Mouse (Mus musculus): Measurements from ENCODE around the gene Ttc28.
A peak's percentile ranks its signal among the peaks of the same experiment; 100 is the strongest.
"Not testable (repeated sequence)": the region's sequence is repeated elsewhere in the genome, so short reads cannot be mapped to it uniquely, and the experiment has no call there.

The Ttc28 gene

GRCm38 (mm10) chr5:111243447-111244040, 363.9 kb downstream of the Ttc28 start:
- DNase-seq (ENCODE audit: low spot score) = no peak

GRCm38 (mm10) chr5:111244061-111244460, 364.5 kb downstream of the Ttc28 start:
- DNase-seq (ENCODE audit: low spot score) = no peak

- DNase-seq (ENCODE audit: low spot score) = no peak
These were observed 368.1 kb downstream of the Ttc28 start for GRCm38 (mm10) chr5:111247571-111248265.

- no peak for DNase-seq (ENCODE audit: low spot score)
These were observed 372.5 kb downstream of the Ttc28 start for GRCm38 (mm10) chr5:111252147-111252546.

GRCm38 (mm10) chr5:111254362-111254761, 374.8 kb downstream of the Ttc28 start:
- no peak for DNase-seq (ENCODE audit: low spot score)

GRCm38 (mm10) chr5:111254781-111255180, 375.2 kb downstream of the Ttc28 start:
- no peak for DNase-seq (ENCODE audit: low spot score)

- DNase-seq (ENCODE audit: low spot score) = no peak
These were observed 376.6 kb downstream of the Ttc28 start for GRCm38 (mm10) chr5:111256181-111256580.

- DNase-seq (ENCODE audit: low spot score) = peak; percentile 24
These were observed 377.5 kb downstream of the Ttc28 start for GRCm38 (mm10) chr5:111257127-111257526.

- not testable (repeated sequence) for DNase-seq (ENCODE audit: low spot score)
These were observed 381.6 kb downstream of the Ttc28 start for GRCm38 (mm10) chr5:111261162-111261561.

GRCm38 (mm10) chr5:111261733-111262573, 382.4 kb downstream of the Ttc28 start:
- DNase-seq (ENCODE audit: low spot score) = peak; percentile 64

GRCm38 (mm10) chr5:111262574-111263239, 383.1 kb downstream of the Ttc28 start:
- DNase-seq (ENCODE audit: low spot score) = peak; percentile 62

GRCm38 (mm10) chr5:111263370-111263769, 383.8 kb downstream of the Ttc28 start:
- no peak for DNase-seq (ENCODE audit: low spot score)

- DNase-seq (ENCODE audit: low spot score) = no peak
These were observed 384.9 kb downstream of the Ttc28 start for GRCm38 (mm10) chr5:111264488-111264887.

GRCm38 (mm10) chr5:111266658-111267057, 387.1 kb downstream of the Ttc28 start:
- no peak for DNase-seq (ENCODE audit: low spot score)

GRCm38 (mm10) chr5:111267100-111267499, 387.5 kb downstream of the Ttc28 start:
- DNase-seq (ENCODE audit: low spot score) = no peak

GRCm38 (mm10) chr5:111268852-111269251, 389.2 kb downstream of the Ttc28 start:
- no peak for DNase-seq (ENCODE audit: low spot score)

GRCm38 (mm10) chr5:111269613-111270205, 390.1 kb downstream of the Ttc28 start:
- peak; percentile 46 for DNase-seq (ENCODE audit: low spot score)

GRCm38 (mm10) chr5:111270246-111271002, 390.8 kb downstream of the Ttc28 start:
- DNase-seq (ENCODE audit: low spot score) = no peak

GRCm38 (mm10) chr5:111273589-111273988, 394.0 kb downstream of the Ttc28 start:
- peak; percentile 51 for DNase-seq (ENCODE audit: low spot score)

GRCm38 (mm10) chr5:111274948-111275347, 395.3 kb downstream of the Ttc28 start:
- no peak for DNase-seq (ENCODE audit: low spot score)

Data from T-cell, adult 2 months (primary cell).